Mouse (Mus musculus) forebrain, embryonic 16.5 days (tissue): ENCODE measurements at regions not wholly inside any gene's neighbourhood (a gene's known extent, or its start where the extent isn't known, plus 50 kb on each side); places are given as distances from the start of the nearest gene placed in this dataset.

Source experiments
- ATAC-seq: fragments of 200-750 bp; cut with Nextera tagmentation; 2 replicates; pipeline ENCODE4 v1.8.0; 2017; ENCODE audit warnings: mild to moderate bottlenecking, moderate library complexity
- H3K27ac ChIP-seq: fragments of 300-500 bp; sonication (generic); 2 replicates; pipeline ENCODE4 v1.5.1; 2014; ENCODE audit warnings: low read length, control low read depth
- H3K27me3 ChIP-seq: fragments of 300-500 bp; sonication (generic); replicated peaks from 2 replicates; pipeline ENCODE4 v1.6.1; 2014; ENCODE audit warnings: low read length; ENCODE audit not compliant: control insufficient read depth, insufficient read depth
- H3K36me3 ChIP-seq: fragments of 300-500 bp; sonication (generic); 2 replicates; pipeline ENCODE4 v1.6.1; 2014; ENCODE audit not compliant: control insufficient read depth, insufficient read depth
- H3K4me1 ChIP-seq: fragments of 300-500 bp; sonication (generic); replicated peaks from 2 replicates; pipeline ENCODE4 v1.6.1; 2014; ENCODE audit warnings: low read length; ENCODE audit not compliant: control insufficient read depth, insufficient read depth
- H3K4me2 ChIP-seq: fragments of 300-500 bp; sonication (generic); 2 replicates; pipeline ENCODE4 v1.6.1; 2014; ENCODE audit warnings: mild to moderate bottlenecking, low read length, control low read depth
- H3K4me3 ChIP-seq: fragments of 300-500 bp; sonication (generic); replicated peaks from 2 replicates; pipeline ENCODE4 v1.5.1; 2014; ENCODE audit warnings: mild to moderate bottlenecking, low read length, control low read depth
- H3K9ac ChIP-seq: fragments of 300-500 bp; sonication (generic); replicated peaks from 2 replicates; pipeline ENCODE4 v1.6.1; 2014; ENCODE audit warnings: low read depth, low read length, control low read depth
- H3K9me3 ChIP-seq: fragments of 300-500 bp; sonication (generic); 2 replicates; pipeline ENCODE4 v1.6.1; 2016; ENCODE audit warnings: low read length; ENCODE audit not compliant: control insufficient read depth
- WGBS: fragments of 180-500 bp; shearing (Covaris S2); extraction: QIAGEN DNeasy Blood & Tissue Kit; methylation state at CpG from one replicate; pipeline ENCODE4 v1.1.7; 2014; 5-methylcytosine and 5-hydroxymethylcytosine counted together

DNA sequence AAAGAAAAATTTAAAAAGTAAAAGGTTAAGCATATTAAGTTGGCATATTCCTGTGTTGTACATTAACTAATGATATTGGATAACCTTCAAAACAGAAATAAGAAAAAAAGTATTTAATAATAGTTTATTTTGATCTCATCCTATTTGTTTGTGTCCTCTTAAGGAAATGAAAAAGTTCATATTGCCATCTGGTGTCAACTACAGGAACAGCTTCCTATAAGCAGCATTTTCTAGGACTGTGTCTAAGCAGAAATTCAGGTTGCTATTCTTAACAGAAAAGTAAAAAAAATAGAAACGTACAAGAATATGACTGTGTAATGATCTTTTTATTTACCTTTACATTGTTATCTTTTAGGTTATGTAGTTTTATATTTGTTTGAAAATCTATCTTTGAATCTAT is 313.4 kb upstream of the G6pd2 start:
- no peak overlapping the region for H3K9ac ChIP-seq
- H3K4me1 ChIP-seq: no peaks in the 10 kb centered on the region
- no peak; the same call in 1 of the 2 replicates for ATAC-seq
- no peaks in the 10 kb centered on the region for H3K9me3 ChIP-seq
- H3K27me3 ChIP-seq: no peaks in the 10 kb centered on the region
- H3K4me2 ChIP-seq: no peak overlapping the region
- no peak overlapping the region for H3K4me3 ChIP-seq
- WGBS: 61% methylated on average over 1 of the region's 1 CpGs
- H3K27ac ChIP-seq: no peak overlapping the region
- H3K36me3 ChIP-seq: no peaks in the 10 kb centered on the region

DNA sequence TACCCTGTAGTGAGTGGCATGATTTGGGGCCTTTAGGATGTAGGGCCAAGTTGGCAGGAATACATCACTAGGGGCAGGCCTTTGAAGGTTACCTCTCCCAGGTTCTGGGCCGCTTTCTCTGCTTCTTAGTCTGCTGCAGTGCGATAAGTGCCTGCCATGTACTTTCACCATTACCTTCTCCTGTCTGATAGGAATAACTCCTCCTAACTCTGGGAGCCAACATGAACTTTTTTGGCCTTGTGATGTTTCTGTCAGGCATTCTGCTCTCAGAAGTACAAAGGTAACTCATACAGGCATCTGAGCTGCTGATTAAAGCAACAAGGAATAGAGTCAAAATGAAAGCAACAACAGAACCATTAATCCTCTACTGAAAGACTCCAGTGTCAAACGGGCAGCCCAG is 301.2 kb upstream of the G6pd2 start:
- H3K36me3 ChIP-seq: no peaks in the 10 kb centered on the region
- ATAC-seq: no peak
- WGBS: 83% methylated on average over 3 of the region's 3 CpGs

DNA sequence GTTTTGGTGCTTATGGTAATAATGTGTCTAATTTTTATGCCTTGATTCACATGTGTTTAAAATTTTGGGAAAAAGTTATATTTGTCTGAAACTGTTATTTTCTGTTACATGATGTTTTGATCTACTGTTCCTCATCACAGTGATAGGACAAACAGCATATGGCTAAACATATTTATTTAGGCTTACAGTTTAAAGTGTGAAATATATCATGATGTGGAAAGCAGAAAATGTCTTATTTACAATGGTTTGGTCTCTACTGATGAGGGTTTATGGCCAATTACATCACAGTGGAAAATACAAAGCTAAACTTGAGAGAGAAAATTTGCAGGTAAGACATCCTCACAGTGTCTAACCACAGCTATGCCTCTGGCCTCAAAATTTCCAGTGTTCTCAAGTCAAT is 268.1 kb upstream of the G6pd2 start:
- Histone ChIP-seq H3K9ac (no peak overlapping the region), H3K4me1 (no peaks in the 10 kb centered on the region), H3K4me3 (no peak overlapping the region), H3K9me3 (no peaks in the 10 kb centered on the region), H3K27me3 (no peaks in the 10 kb centered on the region), H3K36me3 (no peaks in the 10 kb centered on the region), H3K27ac (no peak overlapping the region), H3K4me2 (no peak overlapping the region)
- peak; percentile 55; the same call in 1 of the 2 replicates for ATAC-seq

More for the DNA sequence above, 301.2 kb upstream of the G6pd2 start:
- H3K4me3 ChIP-seq: no peak overlapping the region
- no peak overlapping the region for H3K27ac ChIP-seq
- H3K9ac ChIP-seq: no peak overlapping the region
- no peak overlapping the region for H3K4me2 ChIP-seq
- no peaks in the 10 kb centered on the region for H3K27me3 ChIP-seq
- no peaks in the 10 kb centered on the region for H3K4me1 ChIP-seq
- H3K9me3 ChIP-seq: no peaks in the 10 kb centered on the region

DNA sequence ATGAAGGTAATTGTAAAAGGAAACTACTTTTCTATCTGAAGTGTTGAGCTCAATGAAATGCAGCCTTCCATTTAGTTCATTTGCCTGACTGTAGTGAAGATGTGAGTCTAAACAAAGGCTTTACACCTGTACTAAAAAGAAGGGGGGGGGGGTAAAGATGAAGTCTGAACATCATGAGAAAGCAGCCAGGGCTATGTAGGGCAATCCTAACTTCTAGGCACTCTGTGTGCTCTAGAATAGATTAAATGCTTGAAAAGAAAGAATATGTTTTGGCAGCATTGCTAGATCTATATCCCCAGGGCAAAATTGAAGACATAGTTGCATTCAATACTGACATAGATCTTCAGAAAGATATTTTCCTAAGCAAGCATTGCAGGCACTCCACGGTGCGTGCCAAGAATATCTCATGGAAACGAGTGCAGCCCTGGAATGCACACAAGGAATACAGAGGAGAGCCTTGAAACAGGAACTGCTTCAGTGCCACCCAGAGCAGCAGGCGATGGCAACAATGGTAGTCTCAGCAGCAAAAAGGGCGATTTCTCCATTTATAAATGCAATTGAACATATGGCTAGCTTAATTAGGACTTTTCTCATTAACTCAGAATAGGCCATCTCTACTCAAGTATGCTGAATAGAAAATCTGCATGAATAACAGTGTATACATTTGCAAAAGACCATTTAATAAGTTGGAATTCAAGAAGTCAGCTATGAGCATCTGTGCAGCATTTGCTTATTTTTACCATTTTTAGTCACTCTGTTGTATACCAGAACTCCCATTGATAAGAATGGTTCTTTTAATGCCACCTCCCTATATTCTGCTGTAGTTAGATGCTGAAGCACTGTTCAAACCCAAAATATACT is 261.8 kb upstream of the G6pd2 start:
- Histone ChIP-seq H3K4me1 (peaks cover 5% of the 10 kb centered on the region; the same call in 1 of the 2 replicates), H3K27ac (peak overlapping the region; percentile 48), H3K9me3 (no peaks in the 10 kb centered on the region), H3K27me3 (no peaks in the 10 kb centered on the region), H3K4me2 (no peak overlapping the region), H3K9ac (no peak overlapping the region), H3K36me3 (no peaks in the 10 kb centered on the region), H3K4me3 (no peak overlapping the region)
- WGBS: 24% methylated on average over 5 of the region's 5 CpGs
- peak; percentile 95 for ATAC-seq

DNA sequence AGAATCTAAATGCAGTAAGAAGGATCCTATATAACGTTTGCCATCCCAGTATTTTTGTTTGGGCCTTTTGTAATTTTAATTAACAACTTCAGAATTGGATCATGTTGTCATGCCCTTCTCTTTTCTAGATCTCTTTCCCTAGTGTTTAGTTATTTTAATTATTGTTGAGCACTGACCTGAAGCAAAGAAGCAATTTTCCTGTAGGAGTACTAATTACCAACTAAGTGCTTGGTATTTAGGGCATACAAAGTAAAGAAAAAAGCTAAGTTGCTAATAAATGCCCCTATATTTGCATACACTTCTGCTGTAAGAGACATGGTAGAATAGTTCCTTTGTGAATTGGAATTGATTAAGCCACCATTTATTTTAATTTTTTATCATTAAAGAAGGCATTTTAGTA is 255.1 kb upstream of the G6pd2 start:
- no peak for ATAC-seq
- 11% methylated on average over 1 of the region's 1 CpGs for WGBS
- Histone ChIP-seq H3K36me3 (no peaks in the 10 kb centered on the region), H3K9ac (no peak overlapping the region), H3K9me3 (no peaks in the 10 kb centered on the region), H3K4me3 (no peak overlapping the region), H3K27ac (no peak overlapping the region), H3K4me1 (no peaks in the 10 kb centered on the region), H3K4me2 (no peak overlapping the region), H3K27me3 (no peaks in the 10 kb centered on the region)
